Mouse (Mus musculus) midbrain, embryonic 14.5 days (tissue): ENCODE results near the gene Anapc16. TPM values are rescaled to one million over a fixed set of nuclear protein-coding genes. Genes with fewer than 3 reads are reported as not detected.

Source experiments
- polyA plus RNA-seq: library from polyadenylated mRNA; unstranded; fragments of >200 nt; fragmentation: Nextera tagmentation; extraction: Ambion mirVana; gene quantifications from 2 replicates; pipeline ENCODE4 v1.2.1, GENCODE M21; 2014

Anapc16 gene
- polyA plus RNA-seq, 1 experiment from 2014 or later = 105 TPM

Other genes with a start within 250 kb of the Anapc16 start
- 15.9 and 20.5 TPM in 2 replicates for gene Dnajb12, start 123.6 kb downstream of the Anapc16 start, polyA plus RNA-seq
- 6.2 and 7.3 TPM in 2 replicates for gene Ddit4, start 51.3 kb downstream of the Anapc16 start, polyA plus RNA-seq
- 48.2 and 48.4 TPM in 2 replicates for gene Ascc1, start 330 bp downstream of the Anapc16 start, polyA plus RNA-seq
- gene Spock2, start 103.1 kb upstream of the Anapc16 start, polyA plus RNA-seq = 67.3 and 67.5 TPM in 2 replicates
- gene Chst3, start 216.1 kb upstream of the Anapc16 start, polyA plus RNA-seq = 0.86 and 0.94 TPM in 2 replicates